ENCODE assay signal across 8 mouse cellular contexts in the genomic region with DNA sequence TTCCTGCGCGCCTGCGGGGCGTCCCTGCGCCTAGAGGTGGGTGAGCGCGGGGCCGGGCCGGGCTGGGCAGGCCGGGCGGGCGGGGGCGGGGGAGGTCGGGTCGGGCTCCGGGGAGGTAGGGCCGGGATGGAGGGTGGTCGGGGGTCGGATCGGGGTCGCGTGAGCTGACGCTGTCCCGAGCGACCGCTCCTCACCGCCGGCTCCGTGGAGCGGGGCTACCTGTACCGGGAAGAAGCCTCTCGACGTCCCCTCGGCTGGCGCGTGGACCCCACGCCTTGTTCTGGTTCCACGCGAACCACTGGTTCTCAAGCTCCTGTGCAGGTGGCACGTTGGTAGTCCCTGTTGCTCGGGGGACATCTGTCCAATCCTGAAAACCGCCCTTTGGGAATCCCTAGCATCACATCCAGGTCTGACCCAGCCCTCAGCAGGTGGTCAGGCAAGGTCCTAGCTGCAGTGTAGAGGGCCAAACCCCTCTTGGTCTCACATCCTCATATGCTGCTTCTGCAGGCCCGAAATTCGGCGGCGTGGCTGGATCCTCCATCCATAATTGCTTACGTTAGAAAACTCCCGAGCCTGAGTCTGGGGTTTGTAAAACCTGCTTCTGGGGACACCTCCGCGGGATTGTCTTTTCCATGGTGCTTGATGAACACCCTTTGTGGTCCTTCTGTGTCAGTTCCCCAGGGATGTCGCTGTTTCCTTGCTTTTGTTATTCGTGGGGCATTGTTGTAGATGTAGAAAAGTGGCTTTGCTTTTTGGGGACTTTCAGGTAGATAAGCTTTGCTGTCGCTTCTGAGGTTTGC. TPM values are rescaled to one million over a fixed set of nuclear protein-coding genes. Genes with fewer than 3 reads are reported as not detected.
DNase-seq lines count a peak whose midpoint lies in the region; ATAC-seq and TF ChIP-seq lines count a peak whose summit lies in the region.

No protein-coding gene starts in this region.

- 2% methylated on average over 42 of the region's 53 CpGs for WGBS in heart, embryonic 10.5 days
- WGBS in heart, postnatal 0 days, result 2% methylated on average over 40 of the region's 53 CpGs
- WGBS in liver, embryonic 15.5 days (ENCODE audit: insufficient replicate concordance), result 1% methylated on average over 53 of the region's 53 CpGs
- under 1% methylated on average over 33 of the region's 53 CpGs for WGBS in stomach, embryonic 16.5 days

- no peaks in the 10 kb centered on the region for H3K9me3 ChIP-seq in heart, embryonic 10.5 days
- H3K9me3 ChIP-seq in heart, postnatal 0 days (replicated peaks; ENCODE audit: control insufficient read depth, low read length), result no peaks in the 10 kb centered on the region
- no peaks in the 10 kb centered on the region for H3K9me3 ChIP-seq in liver, embryonic 15.5 days (replicated peaks)
- no peaks in the 10 kb centered on the region for H3K9me3 ChIP-seq in stomach, embryonic 16.5 days (replicated peaks; ENCODE audit: control insufficient read depth, low read length)

- DNase-seq in heart, embryonic 10.5 days (ENCODE audit: low spot score), result no peak
- DNase-seq in heart, adult 18-20 months, result no peak
- DNase-seq in 416B (ENCODE audit: low read depth), result peak; percentile 71
- DNase-seq in heart, postnatal 0 days (ENCODE audit: low spot score), result no peak
- DNase-seq in frontal cortex, postnatal 14 days (ENCODE audit: low spot score in 2 of 2), result no peak

- peak overlapping the region; percentile 97 for H3K4me2 ChIP-seq in heart, postnatal 0 days (ENCODE audit: low read depth, low read length)
- H3K4me2 ChIP-seq in liver, embryonic 15.5 days, result peak overlapping the region; percentile 86
- H3K4me2 ChIP-seq in stomach, embryonic 16.5 days (ENCODE audit: low read depth, low read length), result peak overlapping the region; percentile 91

- ATAC-seq in heart, postnatal 0 days (ENCODE audit: insufficient read depth, low read depth), result peak; percentile 10; the same call in 1 of the 2 replicates
- ATAC-seq in liver, embryonic 15.5 days (ENCODE audit: insufficient read depth), result 0 out of 2 replicates have a peak, but pooled peaks have one; percentile 20
- ATAC-seq in stomach, embryonic 16.5 days (ENCODE audit: insufficient read depth, low FRiP score), result no peak; the same call in 1 of the 2 replicates

- TF ChIP-seq POLR2A in bone marrow macrophage, adult 2 months (IDR thresholded peaks at IDR 0.05; ENCODE audit: borderline replicate concordance, low read depth, low read length), result no peak

- no peak for TF ChIP-seq EP300 in heart, postnatal 0 days (IDR thresholded peaks at IDR 0.05; ENCODE audit: low read depth)

- H3K4me3 ChIP-seq in heart, embryonic 10.5 days, result peak overlapping the region; percentile 99
- peak overlapping the region; percentile 83 for H3K4me3 ChIP-seq in bone marrow macrophage, adult 2 months (ENCODE audit: insufficient read depth, low read length)
- peak overlapping the region; percentile 98 for H3K4me3 ChIP-seq in heart, postnatal 0 days (ENCODE audit: low read depth, low read length)
- peak overlapping the region; percentile 88 for H3K4me3 ChIP-seq in liver, embryonic 15.5 days (replicated peaks)
- peak overlapping the region; percentile 78 for H3K4me3 ChIP-seq in stomach, embryonic 16.5 days (replicated peaks; ENCODE audit: low read length)

- TF ChIP-seq CTCF in bone marrow macrophage, adult 2 months (IDR thresholded peaks at IDR 0.05; ENCODE audit: low read depth, low read length), result peak; percentile 27; the same call in 1 of the 2 replicates
- 0 out of 2 replicates have a peak, but pooled peaks have one; percentile 5 for TF ChIP-seq CTCF in heart, postnatal 0 days (IDR thresholded peaks at IDR 0.05; ENCODE audit: low read depth)

- 0 out of 2 replicates have a peak, but pooled peaks cover 3% of the 10 kb centered on the region for H3K36me3 ChIP-seq in heart, embryonic 10.5 days
- no peaks in the 10 kb centered on the region for H3K36me3 ChIP-seq in heart, postnatal 0 days (replicated peaks; ENCODE audit: control insufficient read depth, insufficient read depth, low read length)
- no peaks in the 10 kb centered on the region for H3K36me3 ChIP-seq in liver, embryonic 15.5 days (replicated peaks)
- H3K36me3 ChIP-seq in stomach, embryonic 16.5 days (ENCODE audit: control insufficient read depth, insufficient read depth, low read length), result no peaks in the 10 kb centered on the region

- no peaks in the 10 kb centered on the region for H3K27me3 ChIP-seq in heart, embryonic 10.5 days (ENCODE audit: insufficient read depth, poor library complexity, severe bottlenecking)
- H3K27me3 ChIP-seq in heart, postnatal 0 days (ENCODE audit: control insufficient read depth, insufficient read depth, low read length), result no peaks in the 10 kb centered on the region
- H3K27me3 ChIP-seq in liver, embryonic 15.5 days, result no peaks in the 10 kb centered on the region
- H3K27me3 ChIP-seq in stomach, embryonic 16.5 days (ENCODE audit: control insufficient read depth, insufficient read depth, low read length), result no peaks in the 10 kb centered on the region

- H3K27ac ChIP-seq in heart, embryonic 10.5 days, result peak overlapping the region; percentile 95
- H3K27ac ChIP-seq in bone marrow macrophage, adult 2 months (ENCODE audit: insufficient read depth, low read depth, low read length), result no peak overlapping the region
- H3K27ac ChIP-seq in heart, postnatal 0 days (ENCODE audit: low read depth), result peak overlapping the region; percentile 84
- peak overlapping the region; percentile 78 for H3K27ac ChIP-seq in liver, embryonic 15.5 days (replicated peaks)
- peak overlapping the region; percentile 90 for H3K27ac ChIP-seq in stomach, embryonic 16.5 days (ENCODE audit: low read length)

- H3K4me1 ChIP-seq in heart, embryonic 10.5 days, result peaks cover 25% of the 10 kb centered on the region
- peaks cover 23% of the 10 kb centered on the region for H3K4me1 ChIP-seq in bone marrow macrophage, adult 2 months (ENCODE audit: control insufficient read depth, insufficient read depth, low read length)
- peaks cover 16% of the 10 kb centered on the region for H3K4me1 ChIP-seq in heart, postnatal 0 days (ENCODE audit: control insufficient read depth, insufficient read depth)
- peaks cover 26% of the 10 kb centered on the region for H3K4me1 ChIP-seq in liver, embryonic 15.5 days (replicated peaks)
- H3K4me1 ChIP-seq in stomach, embryonic 16.5 days (ENCODE audit: control insufficient read depth, insufficient read depth, low read length), result peaks cover 9% of the 10 kb centered on the region

- H3K9ac ChIP-seq in heart, postnatal 0 days (replicated peaks; ENCODE audit: low read depth, low read length), result peak overlapping the region; percentile 90
- peak overlapping the region; percentile 86 for H3K9ac ChIP-seq in liver, embryonic 15.5 days
- peak overlapping the region; percentile 91 for H3K9ac ChIP-seq in stomach, embryonic 16.5 days (ENCODE audit: low read length)

RNA-seq across cellular contexts. Expression of gene Arhgef7, which starts 31.2 kb away (rescaled TPM):
- 47.5 and 61.3 TPM in 2 replicates for polyA plus RNA-seq in heart, embryonic 10.5 days (2016; fragmentation: Nextera tagmentation; extraction: Ambion mirVana)
- total RNA-seq in heart, adult 18-20 months (2021), result 100 to 1,000 TPM in 1 of 2 experiments, 10 to 100 TPM in 1; 96.3 to 113 TPM
- 53.8 and 59.8 TPM in 2 replicates for polyA plus RNA-seq in bone marrow macrophage, adult 2 months (2012; ENCODE audit: insufficient read depth, insufficient read length, missing spikeins)
- 77.1 TPM in 2 replicates for total RNA-seq in heart, postnatal 0 days (2014; rRNA removed; ENCODE audit: low replicate concordance)
- polyA plus RNA-seq in heart, postnatal 0 days (2015; fragmentation: Nextera tagmentation; extraction: Ambion mirVana), result 43.7 and 49.2 TPM in 2 replicates
- polyA plus RNA-seq in liver, embryonic 15.5 days (2015; fragmentation: Nextera tagmentation; extraction: Ambion mirVana), result 9.5 and 11.0 TPM in 2 replicates
- 32.7 and 33.4 TPM in 2 replicates for polyA plus RNA-seq in stomach, embryonic 16.5 days (2015; fragmentation: Nextera tagmentation; extraction: Ambion mirVana)

RNA-seq across cellular contexts. Expression of gene 1700016D06Rik, which starts 57.8 kb away (rescaled TPM):
- not detected in 2 replicates for polyA plus RNA-seq in heart, embryonic 10.5 days (2016; fragmentation: Nextera tagmentation; extraction: Ambion mirVana)
- not detected for total RNA-seq in heart, adult 18-20 months (2021)
- polyA plus RNA-seq in bone marrow macrophage, adult 2 months (2012; ENCODE audit: insufficient read depth, insufficient read length, missing spikeins), result not detected in 2 replicates
- not detected in 2 replicates for total RNA-seq in heart, postnatal 0 days (2014; rRNA removed; ENCODE audit: low replicate concordance)
- not detected in 2 replicates for polyA plus RNA-seq in heart, postnatal 0 days (2015; fragmentation: Nextera tagmentation; extraction: Ambion mirVana)
- not detected in 2 replicates for polyA plus RNA-seq in liver, embryonic 15.5 days (2015; fragmentation: Nextera tagmentation; extraction: Ambion mirVana)
- not detected in 2 replicates for polyA plus RNA-seq in stomach, embryonic 16.5 days (2015; fragmentation: Nextera tagmentation; extraction: Ambion mirVana)
